Mouse (Mus musculus) embryonic fibroblast, embryonic 13.5 days (primary cell): ENCODE measurements at regions not wholly inside any gene's neighbourhood (a gene's known extent, or its start where the extent isn't known, plus 50 kb on each side); places are given as distances from the start of the nearest gene placed in this dataset.

Experiments used
- H3K27ac ChIP-seq: 2 replicates; pipeline ENCODE4 v1.5.1; 2012; ENCODE audit warnings: low read length, control low read depth, inconsistent platforms; ENCODE audit not compliant: insufficient read depth
- H3K4me1 ChIP-seq: 2 replicates; pipeline ENCODE4 v1.6.1; 2011; ENCODE audit warnings: low read length; ENCODE audit not compliant: control insufficient read depth, insufficient read depth
- H3K4me3 ChIP-seq: 2 replicates; pipeline ENCODE4 v1.5.1; 2011; ENCODE audit warnings: mild to moderate bottlenecking, control low read depth, low read length; ENCODE audit not compliant: insufficient read depth
- CTCF ChIP-seq: IDR thresholded peaks from 2 replicates; pipeline ENCODE4 v1.5.1; 2011; ENCODE audit warnings: mild to moderate bottlenecking, control low read depth, low read length, moderate library complexity, borderline replicate concordance; ENCODE audit not compliant: insufficient read depth
- POLR2A ChIP-seq: IDR thresholded peaks from 2 replicates; pipeline ENCODE4 v1.6.1; 2011; ENCODE audit warnings: low read depth, mild to moderate bottlenecking, control low read depth, low read length, moderate library complexity

GRCm38 (mm10) chr16:9215131-9215530 is 385.2 kb downstream of the 1810013L24Rik start:
- TF ChIP-seq CTCF (no peak), POLR2A (no peak)
- Histone ChIP-seq H3K4me3 (no peak overlapping the region), H3K27ac (no peak overlapping the region)

GRCm38 (mm10) chr16:9217361-9217760 is 387.5 kb downstream of the 1810013L24Rik start:
- Histone ChIP-seq H3K4me1 (no peaks in the 10 kb centered on the region), H3K27ac (no peak overlapping the region), H3K4me3 (no peak overlapping the region)
- TF ChIP-seq CTCF (no peak), POLR2A (no peak)

More at GRCm38 (mm10) chr16:9215131-9215530, 385.2 kb downstream of the 1810013L24Rik start:
- peaks cover 3% of the 10 kb centered on the region; the same call in 1 of the 2 replicates for H3K4me1 ChIP-seq

DNA sequence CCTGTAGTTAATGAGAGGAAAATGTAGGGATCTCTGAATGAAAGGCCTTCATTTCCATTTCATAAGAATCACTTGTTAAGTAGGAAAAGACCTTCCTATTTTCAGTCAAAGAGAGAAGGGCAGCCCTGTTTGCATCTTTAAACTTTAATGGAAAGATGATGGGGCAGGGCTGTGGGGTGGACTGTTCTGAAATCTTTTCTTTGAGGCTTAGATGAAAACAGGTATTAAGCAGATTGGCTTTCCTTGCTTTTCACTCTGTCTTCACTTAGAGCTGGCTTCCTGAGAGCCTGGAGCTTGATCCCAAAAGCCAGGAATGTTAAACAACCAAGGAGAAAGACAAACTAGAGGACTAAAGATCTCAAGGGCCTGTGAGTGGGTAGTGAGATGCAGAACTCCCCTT is 400.3 kb downstream of the 1810013L24Rik start:
- H3K4me1 ChIP-seq = peaks cover 5% of the 10 kb centered on the region; the same call in 1 of the 2 replicates
- no peak overlapping the region for H3K27ac ChIP-seq
- no peak for TF ChIP-seq POLR2A
- TF ChIP-seq CTCF = no peak
- H3K4me3 ChIP-seq = no peak overlapping the region

DNA sequence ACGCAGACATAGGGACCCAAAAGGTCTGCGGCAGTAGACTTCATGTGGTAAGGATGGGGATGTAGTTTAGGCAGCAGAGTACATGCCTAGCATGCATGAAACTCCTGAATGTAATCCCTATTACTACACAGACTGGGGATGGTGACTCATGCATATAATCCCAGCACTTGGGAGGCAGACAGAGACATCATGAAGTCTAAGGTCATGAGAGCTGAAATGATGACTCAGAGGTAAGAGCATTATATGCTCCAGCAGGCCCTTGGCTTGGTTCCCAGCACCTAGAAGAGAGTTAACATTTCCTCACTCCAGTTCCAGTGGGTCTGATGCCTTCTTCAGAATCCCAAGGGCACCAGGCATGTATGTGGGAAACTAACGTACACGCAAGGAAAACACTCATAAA is 412.2 kb downstream of the 1810013L24Rik start:
- no peak overlapping the region for H3K4me3 ChIP-seq
- TF ChIP-seq POLR2A (no peak), CTCF (no peak)
- no peaks in the 10 kb centered on the region for H3K4me1 ChIP-seq
- H3K27ac ChIP-seq = no peak overlapping the region

- TF ChIP-seq POLR2A (no peak), CTCF (no peak)
- H3K27ac ChIP-seq = no peak overlapping the region
- no peaks in the 10 kb centered on the region for H3K4me1 ChIP-seq
- no peak overlapping the region for H3K4me3 ChIP-seq
Measured at GRCm38 (mm10) chr16:9247198-9247597, 417.3 kb downstream of the 1810013L24Rik start.

- Histone ChIP-seq H3K4me3 (no peak overlapping the region), H3K4me1 (no peaks in the 10 kb centered on the region), H3K27ac (no peak overlapping the region)
- TF ChIP-seq POLR2A = no peak
- no peak for TF ChIP-seq CTCF
Measured at GRCm38 (mm10) chr16:9253054-9253453, 423.2 kb downstream of the 1810013L24Rik start.

GRCm38 (mm10) chr16:9255351-9255750 is 425.5 kb downstream of the 1810013L24Rik start:
- Histone ChIP-seq H3K27ac (no peak overlapping the region), H3K4me1 (no peaks in the 10 kb centered on the region), H3K4me3 (no peak overlapping the region)
- no peak for TF ChIP-seq CTCF
- no peak for TF ChIP-seq POLR2A

- no peaks in the 10 kb centered on the region for H3K4me1 ChIP-seq
- no peak for TF ChIP-seq POLR2A
- no peak for TF ChIP-seq CTCF
- no peak overlapping the region for H3K4me3 ChIP-seq
- H3K27ac ChIP-seq = no peak overlapping the region
Measured at GRCm38 (mm10) chr16:9260966-9261365, 431.1 kb downstream of the 1810013L24Rik start.

DNA sequence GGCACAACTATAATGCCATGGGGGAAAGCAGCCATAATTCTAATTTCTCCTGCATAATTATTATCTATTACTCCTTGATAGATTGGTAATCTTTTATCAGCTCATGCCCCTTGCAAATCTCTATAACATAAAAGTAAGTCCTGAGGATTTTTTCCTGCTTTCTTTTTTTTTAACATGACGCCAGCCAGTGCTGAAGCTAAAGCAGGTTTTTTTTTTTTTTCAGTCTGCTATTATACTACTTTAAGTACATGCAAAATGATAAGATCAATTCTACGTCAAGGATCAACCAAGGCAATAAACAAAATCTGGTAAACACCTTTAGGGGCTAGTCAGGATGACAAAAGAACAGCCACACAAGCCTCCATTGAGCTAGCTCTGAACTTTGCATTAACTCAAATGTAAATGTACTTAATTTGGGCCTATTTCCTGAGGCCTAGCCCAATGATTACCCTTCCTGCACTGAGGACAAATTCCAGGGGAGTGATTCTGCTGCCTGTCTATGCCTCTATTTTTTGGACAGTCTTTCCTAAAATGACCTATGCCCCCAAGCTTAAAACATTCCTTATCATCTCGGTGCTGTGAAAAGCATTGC is 434.8 kb downstream of the 1810013L24Rik start:
- Histone ChIP-seq H3K4me3 (no peak overlapping the region), H3K27ac (no peak overlapping the region), H3K4me1 (no peaks in the 10 kb centered on the region)
- TF ChIP-seq POLR2A (no peak), CTCF (no peak)

DNA sequence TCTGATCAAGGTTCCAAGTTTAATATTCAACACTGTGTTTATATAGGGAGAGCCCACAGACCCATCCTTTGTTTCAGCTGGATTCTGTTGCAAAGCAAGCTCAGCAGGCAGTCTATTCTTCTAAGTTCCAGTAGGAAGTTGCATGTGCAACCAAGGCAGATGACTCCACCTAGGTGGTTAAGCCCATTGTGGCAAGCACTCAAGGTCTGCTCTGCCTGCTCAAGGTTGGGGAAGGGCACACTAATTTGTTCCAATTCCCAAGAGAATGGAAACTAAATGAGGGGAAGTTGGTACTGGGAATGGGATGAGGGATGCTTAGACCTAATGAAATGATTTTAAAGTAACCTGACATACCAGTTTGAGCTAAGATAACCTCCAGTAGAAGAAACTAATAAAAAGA is 437.3 kb downstream of the 1810013L24Rik start:
- Histone ChIP-seq H3K27ac (no peak overlapping the region), H3K4me1 (no peaks in the 10 kb centered on the region), H3K4me3 (no peak overlapping the region)
- TF ChIP-seq CTCF = no peak
- TF ChIP-seq POLR2A = no peak

GRCm38 (mm10) chr16:9270099-9270498 is 440.2 kb downstream of the 1810013L24Rik start:
- TF ChIP-seq POLR2A (no peak), CTCF (no peak)
- Histone ChIP-seq H3K4me3 (no peak overlapping the region), H3K4me1 (no peaks in the 10 kb centered on the region), H3K27ac (no peak overlapping the region)
